Mouse (Mus musculus) hindbrain, postnatal 0 days (tissue): ENCODE results near the gene Arhgap9. TPM values are rescaled to one million over a fixed set of nuclear protein-coding genes. Genes with fewer than 3 reads are reported as not detected.

Source experiments
- ATAC-seq: fragments of 200-750 bp; cut with Nextera tagmentation; 2 replicates; pipeline ENCODE4 v1.8.0; 2017; ENCODE audit warnings: mild to moderate bottlenecking, moderate TSS enrichment, moderate library complexity
- DNase-seq: peaks from one replicate; pipeline ENCODE4 v3.0.0-alpha.2; 2015; ENCODE audit warnings: low spot score
- H3K27ac ChIP-seq: fragments of 300-500 bp; sonication (generic); 2 replicates; pipeline ENCODE4 v1.5.1; 2014; ENCODE audit warnings: mild to moderate bottlenecking
- H3K27me3 ChIP-seq: fragments of 300-500 bp; sonication (generic); 2 replicates; pipeline ENCODE4 v1.6.1; 2014; ENCODE audit warnings: low read length, mixed read lengths; ENCODE audit not compliant: insufficient read depth
- H3K36me3 ChIP-seq: fragments of 300-500 bp; sonication (generic); 2 replicates; pipeline ENCODE4 v1.6.1; 2014; ENCODE audit warnings: low read length, mixed read lengths; ENCODE audit not compliant: insufficient read depth
- H3K4me1 ChIP-seq: fragments of 300-500 bp; sonication (generic); 2 replicates; pipeline ENCODE4 v1.6.1; 2014; ENCODE audit warnings: antibody characterized with exemption, low read length, mixed read lengths; ENCODE audit not compliant: insufficient read depth
- H3K4me2 ChIP-seq: fragments of 300-500 bp; sonication (generic); 2 replicates; pipeline ENCODE4 v1.6.1; 2014; ENCODE audit warnings: low read depth, mild to moderate bottlenecking, low read length, moderate library complexity, mixed read lengths
- H3K4me3 ChIP-seq: fragments of 300-500 bp; sonication (generic); 2 replicates; pipeline ENCODE4 v1.5.1; 2014; ENCODE audit warnings: low read length
- H3K9ac ChIP-seq: fragments of 300-500 bp; sonication (generic); replicated peaks from 2 replicates; pipeline ENCODE4 v1.6.1; 2014; ENCODE audit warnings: mild to moderate bottlenecking, low read length, moderate library complexity, mixed read lengths
- H3K9me3 ChIP-seq: fragments of 300-500 bp; sonication (generic); 2 replicates; pipeline ENCODE4 v1.6.1; 2016; ENCODE audit warnings: low read length, mixed read lengths
- CTCF ChIP-seq: IDR thresholded peaks from 2 replicates; pipeline ENCODE4 v1.5.1; 2016; ENCODE audit warnings: antibody characterized with exemption, control low read depth, low read depth
- WGBS: fragments of 180-500 bp; shearing (Covaris S2); extraction: QIAGEN DNeasy Blood & Tissue Kit; methylation state at CpG from one replicate; pipeline ENCODE4 v1.1.7; 2014; 5-methylcytosine and 5-hydroxymethylcytosine counted together
- polyA plus RNA-seq: library from polyadenylated mRNA; unstranded; fragments of >200 nt; fragmentation: Nextera tagmentation; extraction: Ambion mirVana; gene quantifications from 2 replicates; pipeline ENCODE4 v1.2.1, GENCODE M21; 2015
- total RNA-seq: library from RNA; depleted of rRNA; stranded (reverse); fragments of >200 nt; gene quantifications from 2 replicates; pipeline ENCODE4 v1.2.3, GENCODE M21; 2014

Arhgap9 gene
- total and polyA plus RNA-seq, 2 experiments from 2014 or later: 1.2 to 1.5 TPM

DNA sequence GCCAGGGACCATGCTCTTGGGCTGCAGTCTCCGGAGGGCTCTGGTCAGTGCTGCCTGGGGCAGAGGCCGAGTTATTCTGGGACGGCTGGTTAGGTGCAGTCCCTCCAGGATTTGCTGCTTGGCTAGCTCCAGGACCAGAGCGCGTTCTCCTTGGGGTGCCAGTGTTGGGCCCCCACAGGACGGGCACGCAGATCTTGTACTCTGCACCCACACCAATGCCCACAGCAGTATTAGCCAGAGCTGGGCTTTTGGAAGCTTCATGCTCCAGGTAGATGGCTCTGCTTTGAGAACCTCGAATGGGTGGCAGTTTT, 29.5 kb downstream of the Arhgap9 start:
- 86% methylated on average over 8 of the region's 8 CpGs for WGBS
- no peak for TF ChIP-seq CTCF
- H3K27ac ChIP-seq: no peak overlapping the region
- no peaks in the 10 kb centered on the region for H3K4me1 ChIP-seq
- H3K9ac ChIP-seq: no peak overlapping the region
- no peaks in the 10 kb centered on the region; the same call in 1 of the 2 replicates for H3K27me3 ChIP-seq
- no peak for DNase-seq
- H3K4me3 ChIP-seq: no peak overlapping the region
- H3K9me3 ChIP-seq: no peaks in the 10 kb centered on the region
- H3K36me3 ChIP-seq: no peaks in the 10 kb centered on the region
- ATAC-seq: no peak
- H3K4me2 ChIP-seq: no peak overlapping the region

DNA sequence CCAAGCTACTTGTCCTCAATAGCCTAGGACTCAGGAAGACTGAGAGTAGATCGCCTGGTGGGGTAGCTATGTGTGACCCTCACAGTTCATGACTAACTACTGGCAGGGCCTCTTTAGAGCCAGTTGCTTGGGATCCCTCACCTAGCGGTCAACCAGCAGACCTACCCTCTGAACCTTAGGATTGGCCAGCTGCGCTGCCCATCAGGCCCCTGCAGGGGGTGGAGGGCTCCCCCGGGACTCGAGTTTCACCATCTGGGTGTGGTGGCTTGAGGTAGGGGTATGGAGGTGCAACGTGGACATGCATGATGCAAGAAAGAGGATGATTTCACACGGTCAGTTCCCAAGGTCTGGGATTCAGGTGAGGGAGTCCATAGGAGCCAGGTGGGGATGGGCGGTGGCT, 30.0 kb downstream of the Arhgap9 start:
- no peak overlapping the region for H3K4me2 ChIP-seq
- H3K36me3 ChIP-seq: no peaks in the 10 kb centered on the region
- no peak for ATAC-seq
- H3K9ac ChIP-seq: no peak overlapping the region
- 78% methylated on average over 8 of the region's 8 CpGs for WGBS
- no peak for TF ChIP-seq CTCF
- H3K9me3 ChIP-seq: no peaks in the 10 kb centered on the region
- H3K4me3 ChIP-seq: no peak overlapping the region
- no peaks in the 10 kb centered on the region for H3K4me1 ChIP-seq
- DNase-seq: no peak
- no peaks in the 10 kb centered on the region; the same call in 1 of the 2 replicates for H3K27me3 ChIP-seq
- no peak overlapping the region for H3K27ac ChIP-seq

DNA sequence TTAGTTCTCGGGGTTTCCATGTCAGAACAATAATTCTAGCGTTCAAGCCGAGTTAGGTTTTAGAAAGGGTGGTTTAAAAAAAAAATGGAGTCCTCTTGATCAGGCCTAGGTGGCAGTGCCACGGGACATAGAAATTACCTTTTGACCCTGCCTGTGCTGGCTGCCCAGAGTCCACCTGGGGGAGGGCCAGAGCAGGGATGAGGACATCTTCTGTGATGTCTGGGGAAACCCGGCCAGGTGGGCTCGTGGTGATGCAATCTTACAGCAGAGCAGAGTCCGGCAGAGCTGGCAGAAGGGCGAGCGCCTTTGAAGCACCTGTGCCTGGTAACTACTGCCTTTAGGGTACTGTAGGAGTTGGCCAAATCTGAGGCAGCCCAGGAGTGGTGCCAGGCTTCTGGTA, 30.4 kb downstream of the Arhgap9 start:
- H3K4me1 ChIP-seq: no peaks in the 10 kb centered on the region
- no peak overlapping the region for H3K9ac ChIP-seq
- ATAC-seq (no peak), DNase-seq (no peak)
- H3K9me3 ChIP-seq: no peaks in the 10 kb centered on the region
- no peaks in the 10 kb centered on the region for H3K36me3 ChIP-seq
- H3K27ac ChIP-seq: no peak overlapping the region
- no peaks in the 10 kb centered on the region; the same call in 1 of the 2 replicates for H3K27me3 ChIP-seq
- H3K4me2 ChIP-seq: no peak overlapping the region
- no peak for TF ChIP-seq CTCF
- H3K4me3 ChIP-seq: no peak overlapping the region
- 90% methylated on average over 9 of the region's 9 CpGs for WGBS

DNA sequence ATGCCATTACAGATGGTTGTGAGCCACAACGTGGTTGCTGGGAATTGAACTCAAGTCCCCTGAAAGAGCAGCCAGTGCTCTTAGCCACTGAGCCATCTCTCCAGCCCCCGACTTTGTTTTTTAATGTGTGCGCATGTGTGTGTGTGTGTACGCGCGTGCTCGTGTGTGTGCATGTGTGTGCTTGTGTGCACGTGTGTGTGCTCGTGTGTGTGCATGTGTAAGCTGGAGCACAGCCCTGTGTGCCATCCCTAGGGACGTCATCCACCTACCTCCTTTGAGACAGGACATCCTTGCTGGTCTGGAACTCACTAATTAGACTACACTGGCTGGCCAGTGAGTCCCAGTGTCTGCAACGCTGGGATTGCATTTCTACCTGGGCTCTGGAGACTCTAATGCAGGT, 31.0 kb downstream of the Arhgap9 start:
- DNase-seq (no peak), ATAC-seq (no peak)
- H3K4me3 ChIP-seq: no peak overlapping the region
- H3K9me3 ChIP-seq: no peaks in the 10 kb centered on the region
- H3K36me3 ChIP-seq: no peaks in the 10 kb centered on the region
- H3K27ac ChIP-seq: no peak overlapping the region
- 86% methylated on average over 11 of the region's 11 CpGs for WGBS
- H3K4me1 ChIP-seq: no peaks in the 10 kb centered on the region
- H3K9ac ChIP-seq: no peak overlapping the region
- no peaks in the 10 kb centered on the region; the same call in 1 of the 2 replicates for H3K27me3 ChIP-seq
- no peak overlapping the region for H3K4me2 ChIP-seq
- TF ChIP-seq CTCF: no peak

DNA sequence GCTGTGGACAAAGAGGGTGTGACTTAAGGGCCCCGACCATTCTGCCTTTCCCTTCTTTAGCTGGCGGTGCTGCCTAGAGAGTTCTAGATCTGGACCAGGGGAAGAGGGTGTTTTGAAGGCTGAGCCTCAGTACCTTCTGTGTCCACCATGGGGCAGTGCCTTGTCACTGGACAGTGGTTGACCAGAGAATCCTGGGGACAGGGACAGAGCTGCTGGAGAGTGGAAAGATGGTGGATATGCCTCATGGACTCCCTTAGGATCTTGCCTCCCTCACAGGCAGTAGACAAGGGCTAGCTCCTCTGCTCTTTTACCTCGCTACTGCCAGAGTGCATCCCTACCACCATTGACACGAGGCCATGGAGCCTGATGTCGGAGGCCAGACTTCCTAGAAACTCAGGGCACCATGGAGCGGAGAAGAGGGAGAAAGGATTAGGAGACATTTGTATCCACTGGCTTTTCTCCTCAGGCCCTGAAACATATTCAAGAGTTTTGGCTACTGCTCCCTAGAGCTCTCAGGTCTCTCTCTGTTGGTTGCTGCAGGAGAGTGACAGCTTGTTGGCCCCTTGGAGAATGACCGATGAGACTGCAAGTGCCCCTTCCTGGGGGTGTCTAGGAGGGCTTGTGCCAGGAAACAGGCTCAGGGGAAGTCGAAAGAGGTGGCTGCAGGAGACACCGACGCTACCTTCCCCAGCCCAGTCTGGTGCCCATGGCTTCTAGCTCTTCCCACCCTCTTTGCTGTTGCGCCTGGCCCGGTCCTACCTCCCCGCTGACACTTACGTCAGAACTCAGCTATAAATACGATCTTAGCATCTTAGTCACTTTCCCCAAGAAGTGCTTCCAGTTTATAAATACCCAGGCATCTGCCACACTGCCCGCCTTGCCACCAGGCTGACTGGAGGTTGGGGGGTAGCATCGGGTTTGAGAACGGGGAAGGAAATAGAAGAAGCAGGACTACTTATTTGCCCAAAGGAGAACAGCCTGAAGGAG, 32.4 kb downstream of the Arhgap9 start, which contains the start of gene Inhbe:
Gene Inhbe (minus strand): TSS at position 503 of the 987 bp plus-strand sequence.
- ATAC-seq (no peak), DNase-seq (peak; percentile 15)
- WGBS: 87% methylated on average over 18 of the region's 18 CpGs
- Histone ChIP-seq H3K9me3 (no peaks in the 10 kb centered on the region), H3K27me3 (no peaks in the 10 kb centered on the region; the same call in 1 of the 2 replicates), H3K27ac (no peak within 1 kb of the TSS), H3K4me2 (no peak within 1 kb of the TSS), H3K36me3 (no peaks in the 10 kb centered on the region), H3K9ac (no peak within 1 kb of the TSS), H3K4me1 (no peaks in the 10 kb centered on the region), H3K4me3 (no peak within 1 kb of the TSS)
- TF ChIP-seq CTCF: peak; percentile 62

DNA sequence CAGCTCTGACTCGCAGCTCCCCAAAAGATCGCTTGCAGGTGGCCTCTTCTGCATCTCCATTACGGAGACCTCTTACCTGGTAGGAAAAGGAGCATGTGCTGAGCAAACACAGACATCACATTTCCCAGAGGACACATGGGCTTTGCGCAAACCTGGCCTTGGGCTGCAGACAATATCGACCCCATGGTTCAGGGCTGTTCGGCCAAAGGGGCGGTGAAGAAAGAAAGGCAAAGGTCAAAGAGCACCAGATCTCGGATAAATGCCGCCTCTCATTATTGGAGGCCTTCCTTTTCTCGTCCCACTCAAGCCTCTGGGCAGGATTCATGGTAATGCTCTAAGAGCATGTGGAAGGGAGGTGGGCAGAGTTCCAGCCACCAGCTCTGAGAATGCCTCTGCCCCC, 33.6 kb downstream of the Arhgap9 start:
- Histone ChIP-seq H3K27me3 (no peaks in the 10 kb centered on the region; the same call in 1 of the 2 replicates), H3K4me2 (no peak overlapping the region), H3K9ac (no peak overlapping the region), H3K9me3 (no peaks in the 10 kb centered on the region), H3K4me1 (no peaks in the 10 kb centered on the region), H3K27ac (no peak overlapping the region), H3K4me3 (no peak overlapping the region), H3K36me3 (no peaks in the 10 kb centered on the region)
- no peak for ATAC-seq
- 53% methylated on average over 10 of the region's 10 CpGs for WGBS
- no peak for DNase-seq
- TF ChIP-seq CTCF: no peak

DNA sequence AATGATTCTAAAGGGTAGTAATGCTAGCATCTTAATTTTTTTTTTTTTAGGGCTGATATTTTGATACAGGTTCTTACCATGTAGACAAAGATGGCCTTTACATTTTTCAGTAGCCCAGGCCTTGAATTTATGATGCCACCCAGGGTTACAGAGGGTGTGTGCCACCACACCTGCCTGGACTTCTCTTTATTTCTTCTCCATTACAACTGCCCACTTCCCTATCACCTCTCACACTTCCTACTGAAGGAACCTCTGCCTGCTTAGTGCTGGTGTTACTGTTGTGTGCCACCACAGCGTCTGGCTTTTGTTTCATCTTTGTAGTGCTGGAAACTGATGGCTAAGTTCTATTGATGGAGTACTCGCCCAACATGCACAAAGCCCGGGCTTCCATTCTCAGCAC, 39.0 kb downstream of the Arhgap9 start:
- H3K9ac ChIP-seq: no peak overlapping the region
- H3K36me3 ChIP-seq: no peaks in the 10 kb centered on the region
- H3K27me3 ChIP-seq: no peaks in the 10 kb centered on the region
- H3K9me3 ChIP-seq: no peaks in the 10 kb centered on the region
- 86% methylated on average over 3 of the region's 3 CpGs for WGBS
- H3K4me3 ChIP-seq: no peak overlapping the region
- no peak overlapping the region for H3K27ac ChIP-seq
- ATAC-seq (no peak), DNase-seq (no peak)
- TF ChIP-seq CTCF: no peak
- no peak overlapping the region for H3K4me2 ChIP-seq
- no peaks in the 10 kb centered on the region for H3K4me1 ChIP-seq
